ENCODE assay signal across 11 mouse cellular contexts in the genomic region with DNA sequence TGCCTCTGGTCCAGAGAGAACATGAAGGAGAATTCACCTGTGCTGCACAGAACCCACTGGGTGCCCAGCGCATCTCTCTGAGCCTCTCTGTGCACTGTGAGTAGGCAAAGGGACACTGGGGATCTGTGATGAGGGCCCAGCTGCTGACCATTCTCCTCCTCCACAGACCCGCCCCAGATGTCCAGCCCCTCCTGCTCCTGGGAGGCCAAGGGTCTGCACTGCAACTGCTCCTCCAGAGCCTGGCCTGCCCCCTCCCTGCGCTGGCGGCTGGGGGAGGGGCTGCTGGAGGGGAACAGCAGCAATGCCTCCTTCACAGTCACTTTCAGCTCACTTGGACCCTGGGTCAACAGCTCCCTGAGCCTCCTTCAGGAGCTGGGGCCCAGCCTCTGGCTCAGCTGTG. TPM values are rescaled to one million over a fixed set of nuclear protein-coding genes. Genes with fewer than 3 reads are reported as not detected.
"Had no signal": no experiment of that assay in that cellular context is flagged by ENCODE, and none has a peak within 500 bp of the region (broad histone marks: within the 10 kb centered on the region; RNA-seq: fewer than 3 reads in every experiment).

No protein-coding gene starts in this region.

RNA-seq across cellular contexts. Expression of gene Siglecg, which starts 3.7 kb away (rescaled TPM):
- polyA plus RNA-seq: midbrain, embryonic 14.5 days; midbrain, postnatal 0 days had no signal

RNA-seq across cellular contexts. Expression of gene Lim2, which starts 15.7 kb away (rescaled TPM):
- polyA plus RNA-seq: limb, embryonic 15.5 days; liver, embryonic 12.5 days; liver, embryonic 15.5 days; lung, embryonic 15.5 days; midbrain, embryonic 14.5 days; midbrain, postnatal 0 days; neural tube, embryonic 12.5 days; neural tube, embryonic 15.5 days; thymus, postnatal 0 days had no signal

RNA-seq across cellular contexts. Expression of gene Nkg7, which starts 25.1 kb away (rescaled TPM):
- polyA plus RNA-seq: midbrain, embryonic 10.5 days; midbrain, embryonic 14.5 days; neural tube, embryonic 15.5 days had no signal

RNA-seq across cellular contexts. Expression of gene Cldnd2, which starts 28.9 kb away (rescaled TPM):
- polyA plus RNA-seq: limb, embryonic 15.5 days; liver, embryonic 12.5 days; liver, embryonic 15.5 days; lung, embryonic 15.5 days; midbrain, embryonic 10.5 days; midbrain, embryonic 14.5 days; midbrain, postnatal 0 days; neural tube, embryonic 12.5 days; neural tube, embryonic 15.5 days; stomach, embryonic 15.5 days; thymus, postnatal 0 days had no signal
